Mouse (Mus musculus) right cerebral cortex, postnatal 4 days (tissue): ENCODE data around the gene Nkapl.
A peak's percentile ranks its signal among the peaks of the same experiment; 100 is the strongest.
"Not testable (repeated sequence)": the region's sequence is repeated elsewhere in the genome, so short reads cannot be mapped to it uniquely, and the experiment has no call there.

Experiments used
- DNase-seq: peaks from one replicate; pipeline ENCODE4 v3.0.0-alpha.2; 2022

Nkapl gene

DNA sequence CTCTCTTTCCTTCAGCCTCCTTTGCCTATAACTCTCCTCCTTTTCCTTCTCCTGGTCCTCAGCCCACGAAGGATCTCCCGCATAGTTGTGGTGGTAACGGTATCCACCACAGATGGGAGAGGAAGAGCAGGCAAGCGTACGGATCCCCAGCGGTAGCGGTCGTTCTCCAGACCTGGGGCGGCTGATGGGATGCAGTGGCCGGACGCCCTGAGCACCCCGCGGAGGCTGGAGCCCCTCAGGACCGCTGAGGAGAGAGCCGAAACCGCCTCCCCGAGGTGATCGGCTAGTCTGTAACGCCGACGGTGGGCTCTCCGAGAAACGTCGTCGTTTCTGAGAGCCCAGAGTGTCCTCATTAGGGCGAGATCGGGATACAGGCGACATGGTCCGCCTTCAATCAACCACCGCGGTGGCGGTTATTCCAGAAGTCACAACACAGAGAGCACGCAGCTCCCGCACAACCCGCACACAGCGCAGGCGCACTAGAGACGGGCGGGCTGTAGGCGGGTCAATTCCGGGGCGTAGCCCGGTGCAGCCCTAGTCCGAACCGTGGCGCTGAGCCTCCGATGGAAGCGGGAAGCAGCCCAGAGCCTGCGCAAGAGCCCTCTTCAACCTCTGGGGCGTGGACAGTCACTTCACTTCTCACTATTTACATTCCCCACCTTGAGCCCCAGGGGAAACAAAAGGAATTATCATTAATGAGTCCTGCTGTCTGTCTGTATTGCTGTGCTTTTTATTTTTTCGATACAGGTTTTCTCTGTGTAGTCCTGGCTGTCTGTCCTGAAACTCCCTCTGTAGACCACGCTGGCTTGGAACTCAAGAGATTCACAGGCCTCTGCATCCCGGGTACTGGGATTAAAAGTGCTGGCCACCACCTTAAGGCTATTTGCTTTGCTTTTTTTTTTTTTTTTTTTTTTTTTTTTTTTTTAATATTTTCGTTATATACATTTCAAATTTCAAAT is at the start of gene Nkapl:
Gene Nkapl (minus strand): TSS at position 449 of the 959 bp plus-strand sequence.
- DNase-seq = peak; percentile 73

DNA sequence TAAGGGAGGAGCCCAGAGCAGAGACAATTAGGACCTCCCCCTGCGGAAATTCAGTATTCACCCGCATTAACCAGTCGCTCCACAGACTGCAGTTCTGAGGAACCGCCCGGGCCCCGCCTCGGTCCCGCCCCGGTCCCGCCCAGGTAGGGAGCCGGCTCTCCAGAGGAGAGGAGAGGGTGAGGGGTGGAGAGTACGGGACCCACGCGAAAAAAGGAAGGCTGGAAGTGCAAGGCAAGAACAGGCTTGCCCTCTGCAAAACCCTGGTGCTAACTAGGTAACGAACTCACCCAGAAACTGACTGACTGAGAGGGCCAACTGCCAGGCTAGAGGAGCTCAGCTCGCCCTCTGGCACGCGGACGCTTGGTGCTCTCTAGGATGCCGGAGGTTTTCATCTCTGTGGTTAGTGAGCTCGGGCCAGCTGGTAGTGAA is 37.9 kb upstream of the Nkapl start:
- DNase-seq = peak; percentile 71

DNA sequence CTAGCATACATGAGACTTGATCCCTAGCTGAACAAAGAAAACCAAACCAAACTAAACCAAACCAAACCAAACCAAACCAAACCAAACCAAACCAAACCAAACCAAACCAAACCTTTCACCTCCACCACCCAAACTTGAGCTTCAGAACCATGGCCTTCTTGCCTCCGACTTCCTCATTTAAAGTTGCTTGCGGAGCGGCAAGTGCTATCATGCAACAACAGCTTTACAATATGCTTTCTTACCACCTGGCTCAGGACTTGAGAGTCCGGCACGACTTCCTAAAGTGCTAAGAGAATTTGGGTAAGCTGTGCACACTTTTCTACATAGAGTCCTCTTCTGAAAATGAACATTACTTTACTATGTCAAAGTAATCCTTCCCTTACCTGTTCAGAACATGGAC is 34.0 kb upstream of the Nkapl start:
- no peak for DNase-seq

DNA sequence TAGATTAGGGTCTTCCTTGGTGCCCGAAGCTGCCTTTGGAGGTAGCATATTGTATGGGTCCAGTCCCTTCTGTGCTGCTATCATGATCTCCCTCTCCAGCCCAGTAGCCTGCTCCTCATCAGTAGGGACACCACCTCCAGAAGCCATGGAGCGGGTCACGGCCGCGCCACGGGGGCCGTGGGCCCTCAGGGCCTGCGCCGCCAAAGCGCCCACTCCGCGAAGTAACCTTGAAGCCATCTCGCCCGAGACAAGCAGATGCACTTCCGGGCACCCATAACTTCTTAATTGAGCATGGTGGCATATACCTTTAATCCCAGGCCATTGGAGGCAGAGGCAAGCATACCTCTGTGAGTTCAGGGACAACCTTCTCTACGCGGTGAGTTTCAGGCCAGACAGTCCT is 32.9 kb upstream of the Nkapl start, which contains the start of gene Gm11273:
Gene Gm11273 (minus strand): TSS at position 237 of the 400 bp plus-strand sequence.
- DNase-seq = not testable (repeated sequence)

DNA sequence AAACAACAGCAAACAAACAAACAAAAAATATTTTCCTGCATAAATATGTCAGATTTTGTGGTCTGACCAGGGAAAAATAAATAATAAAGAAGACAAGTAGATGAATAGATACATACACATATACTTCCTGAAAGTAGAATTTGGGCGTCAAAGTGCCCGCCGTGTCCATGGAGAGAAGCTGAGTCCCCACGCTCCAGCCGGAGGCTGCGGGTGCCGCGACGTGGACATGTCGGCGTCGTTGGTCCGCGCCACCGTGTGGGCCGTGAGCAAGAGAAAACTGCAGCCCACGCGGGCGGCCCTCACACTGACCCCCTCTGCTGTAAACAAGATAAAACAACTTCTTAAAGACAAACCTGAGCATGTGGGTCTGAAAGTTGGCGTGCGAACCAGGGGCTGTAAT is 26.8 kb upstream of the Nkapl start, which contains the start of gene AK157302:
Gene AK157302 (plus strand): TSS at position 144 of the 400 bp plus-strand sequence.
- DNase-seq = peak; percentile 7

DNA sequence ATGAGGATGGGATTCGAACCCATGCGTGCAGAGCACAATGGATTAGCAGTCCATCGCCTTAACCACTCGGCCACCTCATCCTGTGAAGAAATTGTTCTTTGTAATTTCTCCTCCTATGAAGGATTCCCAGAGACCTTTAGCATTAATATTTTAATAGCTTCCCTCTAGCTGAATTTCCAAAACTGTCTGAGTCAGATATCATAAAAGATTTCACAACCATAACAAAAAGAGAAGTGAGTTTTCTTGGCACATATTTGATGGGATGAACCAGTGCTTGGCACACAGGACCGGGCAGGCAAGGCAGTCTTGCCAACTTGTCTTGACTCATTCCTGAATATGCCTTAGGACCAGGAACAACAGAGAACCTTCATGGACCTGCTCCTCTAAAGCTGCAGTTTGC is 24.5 kb upstream of the Nkapl start:
- no peak for DNase-seq

DNA sequence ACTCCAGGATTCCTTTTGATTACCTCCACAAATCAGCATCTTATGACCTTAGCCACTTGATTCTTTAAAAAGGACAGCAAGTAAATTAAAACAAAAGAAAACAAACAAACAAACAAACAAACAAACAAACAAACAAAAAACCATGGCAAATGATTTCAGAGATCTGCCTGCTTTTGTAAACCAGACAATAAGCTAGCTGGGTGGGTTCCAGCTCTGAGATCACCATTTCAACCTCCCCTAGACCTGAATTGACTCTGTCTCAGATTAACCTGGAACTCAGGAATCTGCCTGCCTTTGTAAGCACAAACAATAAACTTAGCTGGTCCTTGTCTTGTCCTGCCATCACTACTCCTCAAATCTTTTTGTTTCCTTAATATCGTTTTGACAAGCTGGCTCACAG is 18.6 kb upstream of the Nkapl start:
- DNase-seq = no peak

DNA sequence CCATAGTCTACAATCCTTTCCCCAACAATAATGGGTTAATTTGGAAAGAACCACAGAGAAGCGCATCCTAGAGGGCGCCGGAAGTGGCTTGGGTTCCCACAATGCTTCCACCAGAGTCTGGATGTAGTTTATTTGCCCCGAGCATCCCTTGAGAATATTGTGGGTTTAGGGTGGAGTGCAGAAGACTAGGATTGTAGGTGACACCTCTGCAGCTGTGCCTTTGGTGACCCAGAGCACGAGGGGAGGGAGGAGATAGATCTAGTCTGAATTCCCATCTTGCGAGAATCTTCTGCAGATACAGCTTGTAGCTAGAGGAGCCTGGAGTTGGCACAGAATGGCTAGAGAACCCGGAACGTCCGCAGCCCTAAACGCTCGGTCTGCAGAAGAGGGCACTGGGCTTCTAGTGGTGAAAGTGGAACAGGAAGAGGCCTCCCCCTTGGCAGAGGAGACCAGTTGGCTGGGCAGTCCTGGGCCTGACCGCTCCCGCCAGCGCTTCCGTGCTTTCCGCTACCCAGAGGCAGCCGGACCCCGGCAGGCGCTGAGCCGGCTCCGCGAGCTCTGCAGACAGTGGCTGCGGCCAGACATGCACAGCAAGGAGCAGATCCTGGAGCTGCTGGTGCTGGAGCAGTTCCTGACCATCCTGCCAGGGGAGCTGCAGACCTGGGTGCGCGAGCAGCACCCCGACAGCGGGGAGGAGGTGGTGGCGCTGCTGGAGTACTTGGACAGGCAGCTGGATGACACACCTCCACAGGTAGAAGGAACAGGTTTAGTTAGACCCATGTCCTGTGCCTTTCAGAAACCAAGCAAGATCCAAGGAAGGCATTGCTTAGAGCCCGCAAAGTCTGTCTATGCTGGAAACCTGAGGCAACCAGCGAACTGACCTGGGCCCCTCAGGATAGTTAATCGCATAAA is 10.7 kb upstream of the Nkapl start, which contains the start of the genes Zkscan4 and Gm10065:
Gene Zkscan4 (plus strand): TSS at position 149 of the 912 bp plus-strand sequence.
Gene Gm10065 (minus strand): TSS at position 683 of the 912 bp plus-strand sequence.
- DNase-seq = peak; percentile 69

DNA sequence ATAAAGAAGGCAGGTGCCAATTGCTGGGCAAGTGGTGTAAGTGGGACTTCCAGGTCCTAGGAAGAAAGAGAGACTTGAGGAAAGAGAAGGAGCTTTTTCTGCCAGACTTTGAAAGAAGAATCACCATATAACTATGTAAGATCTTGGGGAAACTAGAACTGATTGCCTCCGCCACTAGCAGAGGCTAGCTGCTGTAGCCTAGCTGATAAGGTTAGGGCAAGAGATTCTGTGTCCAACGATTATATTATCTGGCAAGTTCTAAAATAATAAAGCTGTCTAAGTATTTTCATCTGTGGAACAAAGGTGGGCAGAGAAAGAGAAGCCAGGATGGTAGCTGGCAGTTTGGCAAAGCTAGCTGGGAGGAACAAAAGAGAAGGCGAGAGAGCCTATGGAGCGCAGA is 4.1 kb upstream of the Nkapl start:
- DNase-seq = no peak

DNA sequence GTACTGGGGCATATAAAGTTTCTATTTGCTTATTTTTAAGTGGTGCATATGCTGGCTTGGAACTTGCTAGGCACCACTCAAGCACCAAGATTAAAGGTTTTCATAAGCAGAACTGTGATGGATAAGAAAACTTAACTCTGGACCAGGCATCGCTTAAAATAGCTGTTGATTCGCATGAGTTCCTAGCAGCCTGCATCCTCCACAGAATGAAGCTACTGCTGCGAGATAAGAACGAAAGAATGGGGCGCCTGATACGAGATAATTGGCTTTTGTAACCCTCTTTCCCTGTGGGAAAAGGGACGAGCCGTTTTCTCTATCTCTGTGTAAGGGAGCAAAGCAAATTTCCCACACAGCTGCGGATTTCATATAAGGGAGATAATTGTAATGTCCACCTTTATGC is 788 bp upstream of the Nkapl start:
- no peak for DNase-seq

DNA sequence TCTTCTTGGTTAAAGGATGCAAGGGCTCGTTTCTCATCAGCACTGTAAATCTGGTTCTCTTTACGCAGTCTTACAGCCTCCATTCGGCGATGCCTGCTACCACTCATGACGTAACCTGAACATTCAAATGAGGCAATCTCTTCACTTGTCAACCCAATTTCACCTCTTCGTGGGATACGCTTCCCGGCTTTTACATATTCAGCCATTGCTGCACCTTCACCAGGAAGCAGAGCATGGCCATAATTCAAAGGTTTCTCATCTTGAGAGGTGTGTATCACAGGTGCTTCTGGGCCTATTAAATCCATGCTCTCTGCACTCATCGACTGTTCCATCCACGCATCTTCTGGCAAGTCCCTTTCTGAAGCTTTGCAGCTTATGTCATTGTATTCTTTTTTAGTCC is 973 bp downstream of the Nkapl start:
- no peak for DNase-seq

DNA sequence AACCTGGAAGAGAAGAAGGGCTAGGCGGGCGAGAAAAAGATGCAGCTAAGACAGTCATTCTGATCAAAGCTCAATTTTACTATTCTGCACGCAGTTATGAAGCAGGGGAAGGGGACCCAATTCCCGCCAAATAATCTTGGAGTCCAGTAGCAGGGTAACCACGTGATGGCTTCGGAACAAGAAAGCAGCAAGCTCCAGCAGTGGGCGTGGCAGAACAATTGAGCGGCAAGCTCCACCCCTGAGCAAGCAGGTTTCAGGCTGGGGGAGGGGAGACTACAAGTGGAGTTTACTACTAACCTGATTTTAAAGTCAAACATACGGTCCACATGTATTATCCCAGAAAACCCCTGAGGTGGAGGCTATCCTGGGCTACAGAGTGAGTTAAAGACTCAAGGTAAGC is 5.8 kb downstream of the Nkapl start:
- not testable (repeated sequence) for DNase-seq

DNA sequence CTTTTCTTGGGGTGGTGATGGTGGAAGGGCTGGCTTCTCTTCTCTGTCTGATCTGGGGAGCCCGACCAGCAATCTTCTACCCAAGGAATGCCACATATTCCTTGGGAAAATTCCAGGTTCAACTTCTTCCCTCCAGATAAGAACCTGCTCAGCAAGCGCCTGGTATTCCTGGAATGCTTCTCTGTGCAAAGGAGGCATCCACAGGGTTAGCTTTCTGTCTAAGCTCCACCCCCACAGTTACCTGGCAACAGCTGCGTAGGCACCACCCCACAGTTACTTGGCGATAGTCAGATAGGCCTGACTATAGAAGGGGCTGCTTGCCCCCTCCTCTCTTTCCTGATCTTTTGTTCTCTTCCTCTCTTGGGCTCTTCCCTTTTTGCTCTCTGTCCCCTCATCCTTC is 12.0 kb downstream of the Nkapl start:
- DNase-seq = no peak

DNA sequence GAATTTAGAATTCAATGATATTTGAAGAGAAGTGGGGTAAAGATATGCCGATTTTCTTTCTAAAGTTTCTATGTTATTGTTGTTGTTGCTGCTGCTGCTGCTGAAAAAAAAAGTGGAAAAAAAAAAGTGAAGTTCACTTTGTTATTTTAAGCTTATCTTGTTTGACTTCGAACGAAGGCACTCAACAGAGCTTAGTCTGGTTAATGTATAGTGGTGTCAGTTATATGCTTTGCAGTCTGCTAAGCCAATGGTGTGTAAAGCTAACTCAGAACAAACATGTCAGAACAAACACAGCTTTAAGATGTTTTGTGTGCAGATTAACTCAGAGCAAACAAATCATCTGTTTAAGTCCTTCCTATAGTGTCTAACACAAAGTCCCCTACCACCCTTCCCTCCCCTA is 14.2 kb downstream of the Nkapl start:
- DNase-seq = no peak

DNA sequence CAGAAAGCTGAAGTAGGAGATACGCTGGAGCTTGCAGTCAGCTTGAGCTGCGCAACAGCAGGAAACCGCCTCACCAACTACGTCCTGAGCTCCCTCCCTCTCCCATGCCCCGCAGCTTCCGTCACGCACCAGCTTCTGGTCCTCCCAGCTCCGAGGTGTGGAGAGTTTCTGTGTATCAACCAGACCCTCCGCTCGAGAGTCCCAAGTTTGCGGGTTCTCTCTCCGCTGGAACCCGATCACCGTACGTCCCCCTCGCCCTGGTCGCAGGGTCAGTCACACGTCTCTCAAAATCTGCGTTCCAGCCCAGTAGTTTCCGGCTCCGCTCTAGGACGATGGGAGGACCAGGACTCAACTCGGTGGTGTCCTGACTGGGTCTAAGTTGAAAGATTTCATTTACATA is 14.9 kb downstream of the Nkapl start, which contains the start of gene Zscan26:
Gene Zscan26 (minus strand): TSS at position 282 of the 400 bp plus-strand sequence.
- DNase-seq = peak; percentile 64

DNA sequence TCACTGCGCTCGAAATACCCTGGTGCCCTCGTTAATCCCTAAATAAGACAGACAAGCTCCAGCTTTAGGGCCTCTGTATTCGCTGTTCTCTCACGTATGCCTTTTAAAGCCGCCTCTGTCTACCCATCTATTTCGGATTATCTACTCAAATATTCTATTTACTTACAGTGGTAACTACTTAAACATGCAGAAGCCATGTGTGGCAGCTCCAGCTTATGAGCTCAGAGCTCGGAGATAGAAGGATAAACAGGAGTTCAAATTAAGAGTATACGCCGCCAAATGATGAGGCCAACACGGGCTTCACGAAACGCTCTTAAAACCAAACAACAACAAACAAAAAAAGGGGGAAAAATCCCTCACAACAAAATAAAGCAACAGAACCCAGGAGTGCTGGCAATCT is 15.3 kb downstream of the Nkapl start:
- no peak for DNase-seq

DNA sequence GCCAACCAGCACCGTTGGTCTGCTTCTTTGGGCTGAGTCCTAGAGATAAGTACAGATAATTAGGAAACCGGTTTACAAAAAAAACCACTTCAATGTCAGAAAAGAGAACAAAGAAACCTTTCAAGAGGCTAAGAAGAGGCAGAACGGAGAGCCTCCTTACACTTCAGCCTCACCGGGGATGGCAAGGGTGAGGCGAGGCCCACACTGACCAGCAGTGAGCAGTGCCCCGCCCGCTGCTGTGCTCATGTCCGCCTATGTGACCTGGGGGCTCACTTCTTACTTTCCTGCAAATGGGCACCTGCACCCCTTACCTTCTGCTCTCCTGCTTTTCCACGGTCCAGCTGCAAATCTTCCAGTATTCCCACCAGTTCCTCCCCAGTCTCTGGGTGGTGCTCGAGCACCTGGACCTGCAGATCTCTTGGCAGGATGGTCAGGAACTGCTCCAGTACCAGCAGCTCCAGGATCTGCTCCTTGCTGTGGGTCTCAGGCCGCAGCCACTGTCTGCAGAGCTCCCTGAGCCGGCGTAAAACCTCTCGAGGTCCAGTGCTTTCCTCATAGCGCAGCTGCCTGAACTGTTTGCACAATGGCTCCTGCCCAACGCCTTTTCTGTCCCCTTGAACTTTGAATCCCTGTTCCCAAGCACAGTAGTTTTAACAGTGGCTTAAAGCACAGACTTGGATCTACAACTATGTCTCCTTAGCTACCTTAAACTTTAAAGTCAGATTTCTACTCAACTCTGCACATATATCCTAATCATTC is 20.3 kb downstream of the Nkapl start:
- DNase-seq = no peak

DNA sequence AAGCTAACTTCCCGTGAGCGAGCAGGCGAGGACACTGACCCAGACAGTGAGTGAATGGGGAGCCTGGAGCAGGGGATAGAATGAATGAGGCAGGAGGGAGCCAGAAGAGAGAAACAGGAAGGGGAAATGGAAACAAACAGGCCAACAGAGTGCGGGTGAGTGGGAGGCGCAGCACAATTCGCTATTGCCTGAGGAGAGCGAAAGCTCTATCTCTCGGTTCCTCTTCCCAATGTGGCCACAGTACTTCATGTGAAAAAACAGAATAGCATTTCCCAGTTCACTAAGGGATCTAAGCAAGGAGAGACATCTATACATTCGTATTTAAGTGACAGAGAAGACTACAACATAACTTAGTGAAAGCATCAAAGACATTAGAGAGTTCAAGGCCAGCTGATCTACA is 21.5 kb downstream of the Nkapl start:
- DNase-seq = no peak

DNA sequence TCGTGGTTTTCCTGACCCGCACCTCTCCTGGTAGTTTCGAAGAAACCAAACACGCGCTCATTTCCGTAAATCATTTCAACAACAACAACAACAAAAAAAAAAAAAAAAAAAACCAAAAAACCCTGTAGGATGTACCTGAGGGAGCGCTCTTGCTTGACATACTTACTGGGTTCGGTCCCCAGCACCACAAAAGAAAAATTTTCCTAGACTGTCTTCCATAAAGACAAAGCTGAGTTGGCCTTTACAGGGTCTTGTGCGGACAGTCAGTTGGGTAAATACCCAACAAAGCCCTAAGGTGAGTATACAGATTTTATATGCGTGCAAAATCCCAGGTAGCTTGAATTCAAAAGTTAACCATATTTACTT is 27.1 kb downstream of the Nkapl start:
- DNase-seq = no peak

DNA sequence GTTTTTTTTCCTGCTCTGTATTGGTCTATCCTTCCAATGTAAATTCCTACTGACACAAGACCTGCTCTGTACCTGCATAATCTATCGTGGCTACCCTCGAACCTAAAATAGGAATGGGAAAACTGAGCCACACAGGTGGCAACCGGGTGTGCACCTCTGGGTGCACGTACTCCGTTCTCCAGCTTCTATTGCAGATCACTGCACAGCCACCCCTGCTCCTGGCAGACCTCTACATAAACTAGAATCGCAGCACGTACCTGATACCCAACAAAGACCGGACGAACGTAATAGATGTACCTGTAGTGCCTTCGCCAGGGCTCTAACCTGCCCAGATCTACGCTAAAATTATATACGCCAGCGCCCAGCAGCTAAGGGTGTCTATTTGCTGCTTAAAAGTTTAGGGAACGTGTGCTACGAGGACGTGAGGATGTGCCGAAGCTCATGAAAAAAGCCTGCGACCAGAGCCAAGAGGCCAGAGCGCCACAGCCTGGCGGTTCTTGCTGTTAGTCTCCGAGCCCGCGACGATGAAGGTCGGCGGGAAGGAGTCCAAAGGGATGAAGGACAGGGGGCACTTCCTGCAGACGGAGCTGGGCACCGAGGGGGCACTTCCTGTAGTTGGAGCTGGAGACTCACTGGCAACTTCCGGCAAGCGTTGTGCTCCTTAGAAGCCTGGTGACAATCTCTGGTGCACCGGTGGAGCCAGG is 27.7 kb downstream of the Nkapl start, which contains the start of gene Pgbd1:
Gene Pgbd1 (minus strand): TSS at position 556 of the 704 bp plus-strand sequence.
- DNase-seq = peak; percentile 78

DNA sequence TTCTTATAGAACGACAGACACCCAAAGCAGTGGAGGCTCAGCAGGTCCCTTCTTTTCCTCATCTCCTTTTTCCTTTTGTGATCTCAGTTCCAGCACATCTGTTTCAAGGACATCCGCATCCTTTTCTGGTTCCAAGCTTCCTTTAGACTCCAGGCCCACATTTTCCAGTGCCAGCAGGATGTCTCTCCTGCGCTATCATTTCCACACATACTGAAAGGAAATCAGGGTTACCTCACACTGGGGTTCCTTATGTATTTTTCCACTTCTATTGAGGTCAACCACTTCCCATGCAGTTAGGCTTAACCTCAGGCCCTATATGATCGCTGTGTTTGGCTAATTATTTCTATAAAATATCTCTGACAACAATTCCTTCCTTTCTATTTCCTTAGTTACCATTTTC is 32.8 kb downstream of the Nkapl start:
- DNase-seq = no peak

DNA sequence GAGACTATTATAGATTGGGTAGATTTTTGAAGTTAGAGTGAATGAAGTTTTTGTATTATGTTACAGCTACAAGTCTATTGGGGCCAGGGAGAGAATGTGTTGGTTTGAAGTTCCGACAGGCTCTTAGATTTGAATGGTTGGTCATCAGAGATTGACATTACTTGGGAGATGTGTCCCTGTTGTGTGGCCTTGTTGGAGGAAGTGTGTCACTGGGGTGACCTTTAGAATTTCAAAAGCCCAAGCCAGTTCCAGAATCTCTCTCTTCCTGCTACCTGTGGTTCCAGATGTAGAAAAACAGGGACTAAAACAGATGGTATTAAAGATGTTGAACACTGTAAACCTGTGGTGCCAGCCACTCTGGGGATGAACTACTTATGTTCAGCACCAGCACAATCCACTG is 40.7 kb downstream of the Nkapl start:
- no peak for DNase-seq
